Mouse (Mus musculus): ENCODE measurements at regions not wholly inside any gene's neighbourhood (a gene's known extent, or its start where the extent isn't known, plus 50 kb on each side); places are given as distances from the start of the nearest gene placed in this dataset.

DNA sequence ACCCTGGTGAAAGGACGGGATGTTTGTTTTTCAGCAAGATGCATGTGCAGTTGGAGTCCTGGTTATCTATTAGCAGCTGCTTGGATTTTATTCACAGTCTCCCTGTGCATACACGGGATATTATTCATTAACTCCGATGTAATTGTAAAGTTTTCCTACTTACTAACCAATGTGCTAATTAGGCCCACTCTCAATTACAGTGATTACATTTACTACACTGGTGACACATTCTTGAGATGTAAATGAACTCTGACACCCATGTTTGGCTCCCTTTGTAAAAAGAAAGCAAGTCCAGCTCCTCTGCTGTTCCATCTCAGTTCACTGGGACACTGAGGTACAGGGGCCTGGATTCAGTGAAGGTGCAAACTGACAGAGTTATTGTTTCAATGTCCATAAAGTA lies 526.1 kb upstream of the Gria3 start:
- DNase-seq (ENCODE audit: inconsistent ontology term): peak; percentile 46

DNA sequence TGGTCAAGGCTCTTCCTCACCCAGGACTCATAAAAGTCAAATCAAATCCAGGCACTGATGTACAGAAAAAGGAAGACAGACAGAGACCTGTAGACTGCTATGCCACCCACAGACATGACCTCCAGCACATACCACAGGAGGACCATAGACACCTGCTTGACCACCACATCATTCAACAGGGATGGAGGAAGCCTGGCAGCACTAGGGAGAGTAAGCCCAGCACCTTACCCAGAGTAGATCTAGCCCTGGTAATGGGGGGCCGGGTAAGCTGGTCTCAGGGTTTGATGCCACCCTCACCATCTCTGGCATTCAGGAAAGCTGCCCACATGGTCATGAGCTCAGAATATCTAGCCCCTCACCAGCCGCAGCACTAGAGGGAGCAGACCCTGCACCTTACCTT lies 480.2 kb upstream of the Gria3 start:
- no peak for DNase-seq (ENCODE audit: inconsistent ontology term)

All from Muller cell, postnatal 12 days (primary cell).